Mouse (Mus musculus) fat pad, adult 2 months (tissue): Measurements from ENCODE around the gene Csta1.
A peak's percentile ranks its signal among the peaks of the same experiment; 100 is the strongest.
"Not testable (repeated sequence)": the region's sequence is repeated elsewhere in the genome, so short reads cannot be mapped to it uniquely, and the experiment has no call there.

Experiments used
- DNase-seq: peaks from one replicate; pipeline ENCODE4 v3.0.0-alpha.2; 2011; ENCODE audit warnings: low read depth, low spot score; ENCODE audit errors: extremely low read depth

Gene Csta1

DNA sequence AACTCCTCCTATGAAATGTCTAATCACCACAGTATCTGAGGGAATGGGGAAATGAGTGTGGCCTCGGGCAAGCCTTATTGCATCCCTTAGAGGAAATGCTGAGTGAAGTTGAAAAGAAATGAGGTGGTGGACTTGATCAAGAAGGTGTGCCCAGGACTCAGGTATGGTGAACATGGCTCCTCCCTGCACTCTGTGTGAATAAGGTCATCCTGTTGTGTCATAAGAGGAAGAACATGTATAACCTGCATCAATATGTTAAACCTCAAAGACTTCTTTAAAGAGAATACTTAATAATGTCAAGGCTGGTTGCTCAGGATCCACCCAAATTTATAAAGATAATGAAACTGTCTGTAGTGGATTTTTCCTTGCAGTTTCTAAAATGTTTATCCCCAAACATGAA, at the start of gene Csta1:
Csta1 (minus strand) TSS at position 101 of the 400 bp plus-strand sequence.
- DNase-seq = no peak

- no peak for DNase-seq
Observed at GRCm38 (mm10) chr16:36179910-36180309, 48.9 kb upstream of the Csta1 start.

GRCm38 (mm10) chr16:36176108-36176507, 45.1 kb upstream of the Csta1 start:
- no peak for DNase-seq

- not testable (repeated sequence) for DNase-seq
Observed at GRCm38 (mm10) chr16:36167841-36168240, 36.8 kb upstream of the Csta1 start.

DNA sequence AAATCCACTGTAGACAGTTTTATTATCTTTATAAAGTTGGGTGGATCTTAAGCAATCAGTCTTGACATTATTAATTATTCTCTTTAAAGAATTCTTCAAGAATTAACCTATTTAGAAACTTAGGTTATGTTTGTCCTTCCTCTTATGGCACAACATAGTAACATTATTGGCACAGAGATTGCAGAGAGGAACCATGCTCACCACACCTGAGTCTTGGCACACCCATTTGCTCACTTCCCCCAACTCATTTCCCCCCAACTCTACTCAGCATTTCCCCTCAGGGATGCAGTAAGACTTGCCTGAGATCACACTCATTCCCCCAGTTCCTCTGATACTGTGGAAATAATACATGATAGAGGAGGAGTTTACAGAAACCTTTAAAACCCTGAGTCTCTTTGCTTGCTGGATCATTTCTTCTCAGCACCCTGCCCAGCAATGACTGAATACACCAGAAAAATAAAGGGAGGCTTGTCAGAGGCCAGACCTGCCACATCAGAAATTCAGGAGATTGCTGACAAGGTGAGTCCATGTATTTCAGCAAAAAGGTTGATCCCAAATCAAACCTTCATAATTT, 25.4 kb upstream of the Csta1 start, which contains the start of gene Stfa2l1:
Stfa2l1 (plus strand) TSS at position 410 of the 574 bp plus-strand sequence.
- no peak for DNase-seq

DNA sequence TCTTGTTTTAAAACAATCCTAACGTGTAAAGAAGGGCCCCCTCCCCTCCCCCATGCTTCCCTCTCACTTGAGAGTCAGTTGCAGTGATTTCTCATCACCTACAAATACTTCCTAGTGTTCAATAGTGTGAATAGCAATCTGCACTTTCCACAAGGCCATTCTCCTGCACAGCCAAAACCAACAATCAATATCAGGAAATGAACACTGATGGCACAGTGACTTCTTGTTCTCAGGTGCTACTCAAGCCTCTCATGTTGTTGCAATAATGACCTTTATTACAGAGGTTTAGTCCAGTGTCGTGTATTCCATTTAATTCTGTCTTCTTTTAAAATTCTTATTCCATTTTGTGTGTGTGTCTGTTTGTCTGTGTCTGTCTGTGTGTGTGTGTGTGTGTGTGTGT, 7.2 kb upstream of the Csta1 start:
- DNase-seq = no peak

GRCm38 (mm10) chr16:36128092-36128491, 2.9 kb downstream of the Csta1 start:
- no peak for DNase-seq

DNA sequence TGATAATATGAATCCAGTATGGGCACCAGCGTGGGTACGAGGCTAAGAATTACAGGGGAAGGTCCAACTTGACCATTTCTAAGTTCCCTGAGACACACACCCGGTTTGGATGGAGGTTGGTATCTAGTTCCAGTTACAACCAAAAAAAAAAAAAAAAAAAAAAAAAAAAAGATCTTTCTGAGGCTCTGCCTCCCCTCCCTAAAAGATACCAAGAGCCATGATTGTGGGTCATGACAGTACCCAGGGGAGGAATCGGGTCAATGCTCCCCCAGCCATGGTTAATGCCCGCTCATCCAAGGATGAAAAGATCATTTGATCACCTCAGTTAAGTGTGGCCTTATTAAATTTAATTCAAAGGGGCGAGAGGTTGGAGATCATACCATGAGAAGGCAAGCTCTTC, 15.3 kb downstream of the Csta1 start:
- DNase-seq = not testable (repeated sequence)

DNA sequence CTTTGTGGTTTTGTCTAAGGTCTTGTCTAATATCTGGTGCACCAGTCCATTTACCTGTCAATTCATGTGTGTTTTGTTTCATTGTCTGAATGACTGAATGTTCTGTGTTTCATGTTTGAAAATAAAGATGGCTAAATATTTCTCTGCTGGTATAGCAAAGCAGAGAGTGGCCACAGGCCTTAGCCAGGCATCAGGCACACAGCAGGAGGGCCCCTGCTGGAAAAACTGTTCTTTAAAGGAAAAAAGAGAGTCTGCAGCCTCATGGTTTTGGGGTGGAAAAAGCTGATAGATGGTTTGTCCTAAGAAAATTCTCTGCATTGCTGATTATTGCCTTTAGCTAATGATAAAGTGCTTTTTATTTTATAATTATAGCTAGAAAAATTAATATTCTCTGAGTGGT, 19.6 kb downstream of the Csta1 start:
- DNase-seq = not testable (repeated sequence)

DNA sequence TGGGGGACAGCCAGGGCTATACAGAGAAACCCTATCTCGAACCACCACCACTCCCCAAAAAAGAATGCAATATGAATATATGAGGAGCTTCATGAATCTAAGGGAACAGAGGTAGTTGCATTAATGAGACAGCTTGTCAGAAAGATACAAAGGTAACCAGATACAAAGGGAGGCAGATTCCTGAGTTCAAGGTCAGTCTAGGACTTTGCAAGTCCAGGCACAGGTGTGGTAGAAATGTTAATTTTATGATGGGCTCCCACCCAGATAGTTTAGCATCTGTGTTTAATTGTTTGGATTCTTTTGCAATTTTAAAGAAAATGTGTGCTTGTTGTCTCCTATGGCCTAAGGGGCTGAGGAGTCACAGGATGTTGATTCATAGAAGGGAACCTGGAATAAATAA, 28.8 kb downstream of the Csta1 start:
- DNase-seq = no peak

- no peak for DNase-seq
Observed at GRCm38 (mm10) chr16:36101526-36101925, 29.5 kb downstream of the Csta1 start.

GRCm38 (mm10) chr16:36097813-36098499, 33.1 kb downstream of the Csta1 start:
- DNase-seq = not testable (repeated sequence)

DNA sequence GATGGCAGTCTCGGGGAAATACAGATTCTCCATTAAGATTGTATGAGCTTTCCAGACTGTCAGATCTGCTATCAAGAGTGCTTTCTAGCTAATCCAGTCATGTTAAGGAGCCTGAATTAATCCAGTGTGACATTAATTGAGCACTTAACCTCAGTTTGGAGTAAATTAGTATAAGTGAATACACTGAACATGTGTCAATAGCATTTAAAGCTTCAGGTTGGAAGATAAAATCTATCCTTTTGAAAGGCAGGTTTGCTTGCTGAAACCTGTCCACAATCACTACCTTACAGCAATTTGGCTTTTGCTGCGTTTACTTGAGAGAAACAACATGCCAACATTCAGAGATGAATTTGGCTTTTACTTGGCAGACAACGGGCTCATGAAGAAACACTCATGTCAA, 37.0 kb downstream of the Csta1 start:
- peak; percentile 99 for DNase-seq

- no peak for DNase-seq
Observed at GRCm38 (mm10) chr16:36090785-36091509, 40.1 kb downstream of the Csta1 start.

DNA sequence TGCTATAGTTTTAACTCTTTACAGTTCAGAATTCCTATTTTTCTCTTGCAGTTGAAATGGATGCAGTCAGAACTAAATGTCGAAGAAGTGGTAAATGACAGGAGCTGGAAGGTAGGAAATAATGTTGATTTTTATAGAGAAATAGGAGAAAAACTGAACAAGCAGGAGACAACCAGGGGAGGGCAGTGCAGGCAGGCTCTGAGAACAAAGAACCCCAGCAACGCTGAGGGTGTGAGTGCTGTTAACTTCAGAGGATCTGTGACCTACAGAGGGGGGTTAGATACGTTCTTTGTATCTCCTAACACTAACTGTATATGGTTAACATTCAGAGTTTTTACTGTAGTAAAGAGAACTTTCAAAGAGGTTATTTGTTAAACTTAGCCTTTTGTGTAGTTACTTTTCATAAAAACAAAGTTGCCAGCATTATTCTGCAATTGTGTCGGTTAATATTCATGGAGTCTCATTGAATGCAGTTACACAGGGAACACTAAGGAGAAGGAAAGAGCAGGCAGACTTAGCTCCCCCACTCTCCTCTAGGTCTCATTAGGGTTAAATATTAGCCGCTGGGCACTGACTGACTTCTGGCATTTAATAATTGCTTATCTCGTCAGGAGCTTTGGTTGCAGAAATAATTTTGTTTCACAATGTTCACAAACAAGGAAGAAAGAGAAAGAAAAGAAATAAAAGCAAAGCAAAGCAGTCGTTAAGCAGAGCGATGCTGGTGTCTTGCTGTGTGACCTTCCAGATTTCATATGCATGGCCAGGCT, 41.0 kb downstream of the Csta1 start:
- DNase-seq = no peak

DNA sequence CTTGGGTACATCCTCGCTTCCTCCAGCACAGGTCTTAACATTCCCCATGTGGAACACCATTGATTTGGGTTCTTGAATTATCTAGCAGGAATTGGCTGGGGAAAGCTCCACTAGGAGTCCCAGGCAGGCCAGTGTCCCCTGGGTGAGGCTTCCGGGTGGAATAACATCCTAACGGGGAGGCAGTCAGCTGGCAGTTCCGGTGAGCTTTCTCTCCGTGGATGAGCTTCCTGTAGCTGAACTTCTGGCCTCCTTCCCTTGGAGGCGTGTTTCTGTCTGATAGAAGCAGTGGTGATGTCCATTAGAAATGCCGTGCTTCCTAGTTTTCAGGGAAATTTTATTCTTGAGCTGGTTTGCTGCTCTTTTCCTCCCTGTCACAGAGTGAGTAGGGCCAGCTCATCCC, 42.0 kb downstream of the Csta1 start:
- DNase-seq = no peak

DNA sequence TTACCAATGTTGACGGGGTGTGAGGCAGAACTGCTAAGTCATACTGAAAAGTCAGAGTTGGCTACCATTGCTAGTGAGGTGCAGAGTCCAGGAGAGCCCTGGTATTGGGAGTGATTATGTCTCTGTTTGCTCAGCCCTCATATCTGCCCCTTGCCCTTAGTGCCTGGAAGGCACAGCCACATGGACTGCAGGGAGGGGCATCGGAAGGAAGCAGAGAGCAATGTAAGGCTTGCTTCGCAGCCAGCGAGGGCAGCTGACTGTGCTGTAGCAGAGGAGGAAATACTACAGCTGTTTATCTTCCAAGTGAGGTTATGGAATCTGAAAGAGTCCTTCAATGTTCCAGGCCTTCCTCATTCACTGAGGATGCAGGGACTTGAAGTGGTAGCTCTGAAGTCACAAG, 43.2 kb downstream of the Csta1 start:
- no peak for DNase-seq

- no peak for DNase-seq
Observed at GRCm38 (mm10) chr16:36079916-36080315, 51.1 kb downstream of the Csta1 start.

DNA sequence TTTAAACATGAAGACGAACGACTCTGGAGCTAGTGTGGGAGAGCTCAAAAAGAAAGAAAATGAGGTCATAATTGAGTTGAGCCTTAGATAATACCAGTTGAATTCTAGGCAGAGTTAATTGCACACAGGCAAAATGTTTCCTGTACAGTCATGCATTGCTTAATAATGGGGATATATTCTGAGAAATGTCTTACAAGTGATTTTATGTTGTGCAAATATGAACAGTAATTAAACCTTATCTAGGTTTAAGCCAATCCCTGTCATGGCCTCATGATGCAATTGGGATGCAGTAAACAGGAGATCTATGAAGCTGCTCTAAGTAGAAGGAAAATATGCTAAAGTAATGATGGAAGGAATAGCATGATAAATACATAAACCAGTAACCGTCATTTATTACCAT, 56.3 kb downstream of the Csta1 start:
- no peak for DNase-seq

DNA sequence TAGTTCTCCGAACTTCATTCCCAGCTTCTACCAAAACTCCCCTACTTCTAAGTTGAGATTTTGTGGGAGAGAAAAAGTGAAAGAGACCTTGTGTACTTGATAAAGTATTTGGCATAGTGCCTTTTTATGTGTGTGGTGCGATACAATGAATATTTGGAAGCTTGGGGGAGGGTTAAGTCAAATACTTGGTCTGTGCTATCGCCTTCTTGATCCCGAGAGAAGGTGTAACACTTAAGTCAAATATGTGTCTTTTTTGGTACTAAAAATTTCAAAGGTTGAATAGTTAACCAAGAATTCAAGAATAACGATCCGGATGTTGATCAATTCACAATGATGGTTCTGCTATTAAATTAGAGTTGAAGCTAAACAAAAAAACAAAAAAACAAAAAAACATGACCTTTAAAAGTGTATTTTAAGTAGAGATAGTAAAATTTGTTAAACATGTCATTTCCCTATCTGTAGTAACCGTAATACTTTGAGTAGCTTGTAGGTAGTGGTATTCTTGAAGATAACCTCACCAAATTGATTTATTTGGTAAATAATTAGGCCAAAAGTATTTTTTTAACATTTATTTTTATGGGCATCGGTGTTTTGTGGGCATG, 58.5 kb downstream of the Csta1 start:
- DNase-seq = no peak
